Mouse (Mus musculus) layer of hippocampus, adult 9-10 months (tissue): ENCODE data around the gene Srsf1.
"Not testable (repeated sequence)": the region's sequence is repeated elsewhere in the genome, so short reads cannot be mapped to it uniquely, and the experiment has no call there.

Experiments used
- DNase-seq: peaks from one replicate; pipeline ENCODE4 v3.0.0; 2022; ENCODE audit warnings: low spot score

Gene Srsf1

GRCm38 (mm10) chr11:88044314-88044713 lies 2.9 kb upstream of the Srsf1 start:
- DNase-seq, result no peak

- DNase-seq, result not testable (repeated sequence)
These were observed 2.0 kb upstream of the Srsf1 start for GRCm38 (mm10) chr11:88045159-88045558.

GRCm38 (mm10) chr11:88045878-88046277 lies 1.3 kb upstream of the Srsf1 start:
- DNase-seq, result no peak

GRCm38 (mm10) chr11:88046323-88046937 lies 743 bp upstream of the Srsf1 start:
- no peak for DNase-seq

GRCm38 (mm10) chr11:88047871-88048531 lies 828 bp downstream of the Srsf1 start:
- no peak for DNase-seq

GRCm38 (mm10) chr11:88048961-88049670 lies 1.9 kb downstream of the Srsf1 start:
- no peak for DNase-seq

- DNase-seq, result no peak
These were observed 2.6 kb downstream of the Srsf1 start for GRCm38 (mm10) chr11:88049732-88050131.

GRCm38 (mm10) chr11:88052638-88053037 lies 5.5 kb downstream of the Srsf1 start:
- no peak for DNase-seq

- no peak for DNase-seq
These were observed 6.6 kb downstream of the Srsf1 start for GRCm38 (mm10) chr11:88053821-88054220.

GRCm38 (mm10) chr11:88054589-88054988 lies 7.4 kb downstream of the Srsf1 start:
- DNase-seq, result no peak

- no peak for DNase-seq
These were observed 8.6 kb downstream of the Srsf1 start for GRCm38 (mm10) chr11:88055777-88056176.

- DNase-seq, result no peak
These were observed 10.6 kb downstream of the Srsf1 start for GRCm38 (mm10) chr11:88057788-88058187.

GRCm38 (mm10) chr11:88059141-88059540 lies 12.0 kb downstream of the Srsf1 start:
- DNase-seq, result no peak

- DNase-seq, result no peak
These were observed 14.9 kb downstream of the Srsf1 start for GRCm38 (mm10) chr11:88061892-88062625.

GRCm38 (mm10) chr11:88065732-88066131 lies 18.6 kb downstream of the Srsf1 start:
- DNase-seq, result no peak

- no peak for DNase-seq
These were observed 20.0 kb downstream of the Srsf1 start for GRCm38 (mm10) chr11:88067191-88067585.

- no peak for DNase-seq
These were observed 20.6 kb downstream of the Srsf1 start, which contains the start of gene Vezf1 for GRCm38 (mm10) chr11:88067586-88068410. TSS of gene Vezf1 (plus strand) at chr11:88068279.

- no peak for DNase-seq
These were observed 21.5 kb downstream of the Srsf1 start for GRCm38 (mm10) chr11:88068411-88069245.

GRCm38 (mm10) chr11:88069246-88069570 lies 22.0 kb downstream of the Srsf1 start:
- no peak for DNase-seq

GRCm38 (mm10) chr11:88070392-88070791 lies 23.2 kb downstream of the Srsf1 start:
- no peak for DNase-seq

GRCm38 (mm10) chr11:88071113-88071512 lies 23.9 kb downstream of the Srsf1 start:
- no peak for DNase-seq
